Mouse (Mus musculus): ENCODE results near the gene Exoc7. TPM values are rescaled to one million over a fixed set of nuclear protein-coding genes. Genes with fewer than 3 reads are reported as not detected.

Exoc7 gene
- 55.1 and 64.8 TPM in 2 replicates for polyA plus RNA-seq (2016; fragmentation: Nextera tagmentation; extraction: Ambion mirVana)

DNA sequence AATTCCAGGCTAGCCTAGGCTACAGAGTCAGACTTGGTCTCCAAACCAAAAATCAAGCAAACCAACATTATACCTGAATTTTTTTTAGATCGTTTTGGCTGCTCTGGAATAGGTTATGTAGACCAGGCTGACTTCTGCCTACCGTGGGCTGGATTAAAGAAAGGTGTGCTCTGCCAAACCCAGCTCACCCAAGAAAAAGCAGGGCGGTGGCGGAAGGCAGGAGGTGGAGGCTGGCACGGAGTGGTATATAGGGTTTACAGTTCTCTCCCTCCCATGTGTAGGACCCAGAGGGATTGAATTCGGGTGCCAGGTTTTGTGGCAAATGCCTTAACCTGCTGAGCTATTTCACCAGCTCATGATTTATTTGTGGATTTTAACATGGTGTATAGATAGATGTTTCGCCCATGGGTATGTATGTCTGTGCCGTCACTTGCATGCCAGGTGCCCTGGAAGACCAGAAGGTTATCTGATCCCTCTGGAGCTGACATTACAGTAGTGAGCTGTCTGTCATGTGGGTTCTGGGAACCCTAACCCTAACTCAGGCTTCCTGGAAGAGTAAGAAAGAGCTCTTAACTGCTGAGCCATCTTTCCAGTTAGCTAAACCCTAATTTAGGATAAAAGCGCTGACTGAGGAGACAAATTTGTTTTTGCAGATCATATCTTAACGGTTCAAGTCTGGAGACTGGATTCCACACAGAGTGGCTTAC lies at the start of gene Exoc7:
TSS of gene Exoc7 (minus strand) at position 215 of the 707 bp plus-strand sequence.
- Histone ChIP-seq H3K27ac (peak within 1 kb of the TSS; percentile 82), H3K4me3 (peak within 1 kb of the TSS; percentile 83), H3K36me3 (peaks cover 32% of the 10 kb centered on the region), H3K9me3 (replicated peaks) (no peaks in the 10 kb centered on the region), H3K4me1 (peaks cover 12% of the 10 kb centered on the region), H3K27me3 (ENCODE audit: low read depth, poor library complexity, severe bottlenecking) (no peaks in the 10 kb centered on the region)
- 87% methylated on average over 10 of the region's 10 CpGs for WGBS
- no peak for DNase-seq (ENCODE audit: low spot score)

DNA sequence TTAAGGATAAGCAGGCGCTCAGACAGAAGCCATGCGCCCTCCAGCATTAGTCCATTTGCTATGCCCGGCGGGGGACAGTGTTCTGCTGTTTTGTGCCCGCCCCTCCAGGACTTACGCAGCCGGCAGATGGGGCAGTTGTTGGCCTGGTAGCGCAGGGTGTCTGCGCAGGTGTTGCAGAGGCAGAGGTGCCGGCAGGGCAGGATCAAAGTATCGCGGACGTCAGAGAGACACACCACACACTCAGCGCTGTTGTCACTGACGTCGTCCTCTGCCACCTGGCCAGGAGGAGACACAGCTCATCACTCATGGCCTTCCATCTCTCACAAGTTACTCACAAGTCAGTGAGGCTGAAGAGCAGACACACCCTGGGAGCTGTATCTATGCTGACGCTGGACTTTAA lies 47.5 kb upstream of the Exoc7 start:
- DNase-seq (ENCODE audit: low spot score): no peak
- Histone ChIP-seq H3K9me3 (replicated peaks) (no peaks in the 10 kb centered on the region), H3K4me3 (no peak overlapping the region), H3K27ac (no peak overlapping the region), H3K4me1 (peaks cover under 1% of the 10 kb centered on the region; the same call in 1 of the 2 replicates), H3K27me3 (ENCODE audit: low read depth, poor library complexity, severe bottlenecking) (no peaks in the 10 kb centered on the region), H3K36me3 (peaks cover 32% of the 10 kb centered on the region)
- 29% methylated on average over 17 of the region's 17 CpGs for WGBS

DNA sequence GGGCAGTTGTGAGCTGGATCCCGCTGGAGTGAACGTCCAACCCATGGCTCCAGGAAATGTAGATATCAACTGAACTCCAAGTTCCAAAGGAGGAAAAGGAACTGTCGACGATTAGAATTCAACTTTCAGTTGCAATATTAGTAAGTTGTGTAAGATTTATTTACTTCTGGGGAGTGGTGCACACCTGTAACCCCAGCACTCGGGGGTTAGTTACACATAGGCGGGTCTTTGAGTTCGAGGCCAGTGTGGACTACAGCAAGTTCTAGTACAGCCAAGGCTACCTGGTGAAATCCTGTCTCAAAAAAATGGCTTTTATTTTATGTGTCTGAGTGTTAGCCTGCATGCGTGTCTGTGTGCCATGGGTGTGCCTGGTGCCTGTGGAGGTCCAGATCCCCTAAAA lies 46.5 kb upstream of the Exoc7 start:
- Histone ChIP-seq H3K4me3 (no peak overlapping the region), H3K9me3 (replicated peaks) (no peaks in the 10 kb centered on the region), H3K27me3 (ENCODE audit: low read depth, poor library complexity, severe bottlenecking) (no peaks in the 10 kb centered on the region), H3K27ac (no peak overlapping the region), H3K36me3 (peaks cover 28% of the 10 kb centered on the region), H3K4me1 (no peaks in the 10 kb centered on the region; the same call in 1 of the 2 replicates)
- no peak for DNase-seq (ENCODE audit: low spot score)
- WGBS: 94% methylated on average over 8 of the region's 8 CpGs

DNA sequence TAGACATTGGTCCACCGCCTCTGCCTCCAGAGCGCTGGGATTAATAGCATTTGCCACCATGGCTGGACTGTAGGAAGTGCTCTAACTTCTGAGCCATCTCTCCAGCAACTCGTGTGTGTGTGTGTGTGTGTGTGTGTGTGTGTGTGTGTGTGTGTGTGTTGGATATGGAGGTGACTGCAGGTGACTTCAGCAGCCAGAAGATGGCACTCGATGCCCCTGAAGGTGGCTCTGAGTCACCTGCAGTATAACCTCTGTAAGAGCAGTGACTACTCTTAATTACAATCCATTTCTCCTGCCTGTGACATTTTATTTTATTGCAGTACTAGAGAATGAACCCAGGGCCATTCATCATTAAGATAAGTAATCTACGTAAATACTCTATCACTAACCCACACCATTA lies 44.3 kb upstream of the Exoc7 start:
- H3K36me3 ChIP-seq: peaks cover 46% of the 10 kb centered on the region
- 87% methylated on average over 5 of the region's 5 CpGs for WGBS
- H3K27me3 ChIP-seq (ENCODE audit: low read depth, poor library complexity, severe bottlenecking): no peaks in the 10 kb centered on the region
- peaks cover 5% of the 10 kb centered on the region; the same call in 1 of the 2 replicates for H3K4me1 ChIP-seq
- no peak for DNase-seq (ENCODE audit: low spot score)
- no peaks in the 10 kb centered on the region for H3K9me3 ChIP-seq (replicated peaks)
- no peak overlapping the region for H3K27ac ChIP-seq
- H3K4me3 ChIP-seq: no peak overlapping the region

DNA sequence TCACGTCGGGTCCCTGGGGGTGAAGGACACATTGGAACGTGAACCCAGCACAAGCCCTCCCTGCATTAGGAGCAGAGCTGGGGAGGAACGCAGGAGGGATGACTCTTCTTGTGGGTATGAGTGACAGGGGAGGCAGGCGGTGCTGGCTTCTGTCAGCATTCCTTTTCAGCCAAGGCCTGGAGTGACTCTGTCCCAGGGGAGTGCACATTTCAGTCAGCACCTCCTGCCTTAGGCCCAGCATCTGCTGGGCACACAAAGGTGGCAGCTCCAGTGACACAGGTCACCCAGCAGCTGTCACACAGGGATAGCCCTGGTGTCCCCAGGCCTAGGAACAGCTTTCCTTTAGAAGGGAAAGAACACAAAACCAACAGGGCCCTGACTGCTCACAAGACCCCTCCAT lies 40.9 kb upstream of the Exoc7 start:
- Histone ChIP-seq H3K27me3 (ENCODE audit: low read depth, poor library complexity, severe bottlenecking) (no peaks in the 10 kb centered on the region), H3K4me1 (peaks cover 10% of the 10 kb centered on the region; the same call in 1 of the 2 replicates), H3K9me3 (replicated peaks) (no peaks in the 10 kb centered on the region), H3K36me3 (peaks cover 49% of the 10 kb centered on the region), H3K27ac (no peak overlapping the region), H3K4me3 (no peak overlapping the region)
- DNase-seq (ENCODE audit: low spot score): no peak
- 76% methylated on average over 5 of the region's 5 CpGs for WGBS

DNA sequence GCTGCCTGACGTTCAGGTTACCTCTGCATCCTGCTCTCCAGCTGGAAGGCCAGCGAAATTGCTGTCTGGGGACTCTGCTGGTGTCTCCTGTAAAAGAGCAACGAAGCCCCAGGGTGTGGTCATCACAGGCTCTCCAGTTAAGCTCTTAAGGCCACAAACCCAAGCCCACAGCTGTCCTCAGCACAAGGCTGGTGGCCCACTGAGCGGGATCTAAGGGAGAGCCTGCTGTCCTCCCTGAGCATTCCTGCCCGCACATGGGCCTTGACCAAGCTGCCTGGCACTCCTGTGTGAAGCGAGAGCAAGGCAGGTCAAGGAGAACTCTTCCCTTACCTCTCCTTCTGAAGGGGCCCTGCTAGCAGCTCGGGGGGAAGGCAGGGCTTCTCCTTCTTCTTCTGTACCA lies 40.0 kb upstream of the Exoc7 start:
- Histone ChIP-seq H3K4me3 (no peak overlapping the region), H3K27ac (peak overlapping the region; percentile 30; the same call in 1 of the 2 replicates), H3K4me1 (peaks cover 10% of the 10 kb centered on the region; the same call in 1 of the 2 replicates), H3K27me3 (ENCODE audit: low read depth, poor library complexity, severe bottlenecking) (no peaks in the 10 kb centered on the region), H3K36me3 (peaks cover 49% of the 10 kb centered on the region), H3K9me3 (replicated peaks) (no peaks in the 10 kb centered on the region)
- no peak for DNase-seq (ENCODE audit: low spot score)
- WGBS: 76% methylated on average over 7 of the region's 7 CpGs

DNA sequence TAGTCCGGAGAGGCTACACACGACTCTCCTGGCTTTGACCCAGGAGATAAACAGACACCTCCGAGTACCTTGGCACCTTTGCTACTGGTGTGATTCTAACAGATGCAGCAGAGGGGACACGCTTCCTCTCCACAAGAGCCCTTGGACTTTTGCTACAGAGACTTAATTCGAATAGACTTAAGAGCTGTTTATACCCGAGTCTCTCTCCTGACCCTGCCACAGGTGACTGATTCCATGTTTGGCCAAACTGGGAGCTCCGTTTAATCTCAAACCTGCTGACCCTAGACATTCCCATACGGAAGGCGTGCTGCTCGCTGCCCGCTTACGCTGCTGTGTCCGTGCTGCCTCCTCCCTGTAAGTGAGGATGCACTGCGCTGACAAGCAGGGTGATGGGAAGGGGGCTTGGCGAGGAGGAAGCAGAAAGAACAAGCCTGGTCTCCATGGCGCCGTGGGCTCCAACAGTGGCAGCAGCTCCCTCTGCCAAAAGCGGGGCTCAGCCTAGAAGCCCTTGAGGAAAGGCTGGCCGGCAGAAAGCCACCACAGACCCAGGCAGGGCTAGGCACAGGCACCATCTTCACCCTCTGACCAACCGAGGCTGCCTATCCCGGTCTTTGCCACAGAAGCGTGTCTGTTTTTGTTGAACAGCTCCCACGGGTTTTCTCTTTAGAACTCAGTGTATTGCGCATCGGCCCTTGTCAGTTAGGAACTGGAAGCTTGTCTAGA lies 35.2 kb upstream of the Exoc7 start:
- Histone ChIP-seq H3K27me3 (ENCODE audit: low read depth, poor library complexity, severe bottlenecking) (peaks cover 16% of the 10 kb centered on the region), H3K36me3 (peaks cover 42% of the 10 kb centered on the region), H3K4me1 (0 out of 2 replicates have a peak, but pooled peaks cover 11% of the 10 kb centered on the region), H3K27ac (no peak overlapping the region), H3K4me3 (no peak overlapping the region), H3K9me3 (replicated peaks) (no peaks in the 10 kb centered on the region)
- DNase-seq (ENCODE audit: low spot score): no peak
- WGBS: 81% methylated on average over 25 of the region's 25 CpGs

DNA sequence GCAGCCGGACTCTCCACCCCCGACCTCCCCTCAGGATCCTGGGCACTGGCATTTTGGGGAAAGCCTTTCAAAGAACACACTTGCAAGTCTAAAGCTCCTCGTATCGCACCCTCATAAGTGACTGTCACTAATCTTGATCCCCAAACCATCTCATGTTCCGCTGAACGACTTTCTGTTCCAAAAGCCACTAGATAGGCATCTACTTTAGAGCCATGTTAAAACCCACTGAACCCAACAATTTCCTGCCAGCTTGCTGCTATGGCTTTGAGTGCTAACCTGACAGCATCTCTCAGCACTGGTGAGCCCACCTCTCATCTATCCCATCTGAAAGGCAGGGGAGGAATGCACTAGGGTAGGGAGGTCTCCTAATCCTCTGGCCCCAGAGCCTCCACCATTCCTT lies 30.5 kb upstream of the Exoc7 start:
- 82% methylated on average over 6 of the region's 6 CpGs for WGBS
- DNase-seq (ENCODE audit: low spot score): no peak
- Histone ChIP-seq H3K9me3 (replicated peaks) (no peaks in the 10 kb centered on the region), H3K36me3 (peaks cover 9% of the 10 kb centered on the region), H3K4me3 (no peak overlapping the region), H3K27ac (no peak overlapping the region), H3K4me1 (peaks cover 51% of the 10 kb centered on the region), H3K27me3 (ENCODE audit: low read depth, poor library complexity, severe bottlenecking) (peaks cover 60% of the 10 kb centered on the region)

DNA sequence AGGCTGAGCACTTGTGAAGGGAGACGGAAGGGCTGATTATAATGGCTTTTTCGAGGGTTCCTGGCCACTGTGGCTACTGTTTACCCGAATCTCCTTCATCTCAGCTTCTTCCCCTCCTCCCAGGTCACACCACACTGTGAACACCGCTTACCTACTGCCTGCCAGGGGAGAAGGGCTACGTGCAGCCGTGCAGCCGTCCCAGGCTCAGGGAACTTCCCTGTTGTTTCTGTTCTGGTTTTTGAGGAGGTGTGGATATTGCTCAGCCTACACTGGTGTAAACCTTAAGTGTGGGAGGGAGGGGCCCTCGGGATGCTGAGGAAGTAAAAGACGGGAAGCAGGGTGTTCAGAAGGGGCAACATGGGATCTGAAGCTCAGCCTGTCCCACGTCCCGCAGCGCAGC lies 30.0 kb upstream of the Exoc7 start:
- Histone ChIP-seq H3K27me3 (ENCODE audit: low read depth, poor library complexity, severe bottlenecking) (peaks cover 65% of the 10 kb centered on the region), H3K4me3 (no peak overlapping the region), H3K9me3 (replicated peaks) (no peaks in the 10 kb centered on the region), H3K36me3 (peaks cover 9% of the 10 kb centered on the region), H3K27ac (0 out of 2 replicates have a peak overlapping the region, but pooled peaks have one; percentile 38), H3K4me1 (peaks cover 56% of the 10 kb centered on the region)
- no peak for DNase-seq (ENCODE audit: low spot score)
- WGBS: 32% methylated on average over 12 of the region's 12 CpGs

DNA sequence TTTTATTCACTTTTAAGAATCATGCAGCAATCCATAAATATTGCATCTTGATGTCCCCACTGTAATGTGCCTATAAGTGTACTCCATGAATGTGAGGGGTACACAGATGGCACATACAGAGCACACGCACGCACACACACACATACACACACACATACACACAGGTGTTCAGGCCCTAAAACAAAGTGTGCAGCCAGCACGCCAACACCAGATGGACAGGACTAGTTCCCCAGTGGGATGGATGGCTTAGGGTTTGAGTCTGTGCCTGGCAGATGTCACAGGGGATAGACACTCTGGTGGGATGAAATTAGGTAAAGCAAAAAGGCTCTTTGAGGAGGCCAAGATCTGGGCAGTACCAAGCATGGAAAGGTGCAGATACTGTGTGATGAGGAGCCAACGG lies 29.4 kb upstream of the Exoc7 start:
- Histone ChIP-seq H3K27me3 (ENCODE audit: low read depth, poor library complexity, severe bottlenecking) (peaks cover 71% of the 10 kb centered on the region), H3K4me3 (peak overlapping the region; percentile 67)
- DNase-seq (ENCODE audit: low spot score): no peak

DNA sequence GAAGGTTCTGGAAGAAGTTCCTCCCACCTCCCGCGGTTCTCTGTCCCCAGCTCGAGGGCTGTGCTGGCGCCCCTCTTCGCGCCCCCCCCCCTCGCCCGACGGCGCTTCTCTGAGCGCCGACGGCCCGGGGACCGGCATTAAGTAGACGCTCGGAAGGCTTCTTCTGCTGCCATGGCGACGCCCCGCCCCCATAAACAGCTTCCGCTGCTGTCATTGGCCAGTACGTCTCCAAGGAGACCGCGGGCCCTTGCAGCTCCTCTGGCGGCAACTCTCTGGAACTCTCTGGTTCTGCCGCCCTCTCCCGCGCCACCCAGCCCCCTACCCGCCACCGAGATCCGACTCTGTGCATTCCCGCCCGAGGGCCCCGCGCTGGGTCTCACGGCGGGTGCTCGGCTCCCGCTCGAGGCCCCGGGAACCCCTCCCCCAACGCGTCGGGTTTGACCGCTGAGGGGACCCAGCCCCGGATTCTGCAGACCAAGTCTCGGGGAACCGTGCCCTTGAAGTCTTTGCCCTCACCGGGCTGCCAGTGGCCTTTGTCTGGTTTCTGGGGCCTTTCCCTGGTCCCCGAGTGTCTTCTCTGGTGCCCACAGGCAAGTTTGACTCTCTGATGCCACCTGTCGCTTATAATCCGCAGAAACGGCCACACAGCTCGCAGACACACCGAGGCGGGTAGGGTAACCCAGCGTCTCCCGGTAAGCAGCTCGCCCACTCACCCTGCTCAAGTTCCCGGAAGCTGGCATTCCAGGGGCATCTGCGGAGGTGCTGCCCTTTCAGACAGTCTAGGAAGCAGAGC lies 28.4 kb upstream of the Exoc7 start, which contains the start of gene Foxj1:
TSS of gene Foxj1 (minus strand) at position 156 of the 793 bp plus-strand sequence.
- Histone ChIP-seq H3K4me3 (peak within 1 kb of the TSS; percentile 67), H3K36me3 (peaks cover 9% of the 10 kb centered on the region), H3K27ac (peak within 1 kb of the TSS; percentile 84), H3K9me3 (replicated peaks) (no peaks in the 10 kb centered on the region), H3K27me3 (ENCODE audit: low read depth, poor library complexity, severe bottlenecking) (peaks cover 77% of the 10 kb centered on the region), H3K4me1 (peaks cover 67% of the 10 kb centered on the region)
- DNase-seq (ENCODE audit: low spot score): peak; percentile 100
- WGBS: under 1% methylated on average over 59 of the region's 61 CpGs

More for the DNA sequence above, 29.4 kb upstream of the Exoc7 start:
- Histone ChIP-seq H3K36me3 (peaks cover 9% of the 10 kb centered on the region), H3K9me3 (replicated peaks) (no peaks in the 10 kb centered on the region), H3K27ac (no peak overlapping the region), H3K4me1 (peaks cover 62% of the 10 kb centered on the region)
- WGBS: 87% methylated on average over 4 of the region's 4 CpGs

DNA sequence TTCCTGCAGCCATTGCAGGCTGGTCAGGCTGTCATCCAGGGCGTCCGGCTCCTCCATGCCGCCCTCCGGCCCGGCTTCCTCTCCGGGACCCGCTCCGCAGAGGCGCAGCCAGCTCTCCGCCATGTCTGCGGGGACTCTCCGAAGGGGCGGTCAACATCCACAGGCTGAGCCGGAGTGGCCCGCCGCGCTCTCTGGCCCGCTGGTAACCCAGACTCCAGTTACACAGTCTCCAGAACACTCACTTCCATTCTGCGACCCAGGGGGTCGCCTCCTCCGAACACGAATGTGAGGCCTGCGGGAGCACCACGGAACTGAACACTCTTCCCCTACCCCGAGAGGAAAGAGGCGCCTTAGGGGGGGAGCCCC lies 27.4 kb upstream of the Exoc7 start:
- Histone ChIP-seq H3K9me3 (replicated peaks) (no peaks in the 10 kb centered on the region), H3K27ac (no peak overlapping the region), H3K36me3 (peaks cover 9% of the 10 kb centered on the region), H3K4me3 (peak overlapping the region; percentile 67), H3K4me1 (peaks cover 75% of the 10 kb centered on the region), H3K27me3 (ENCODE audit: low read depth, poor library complexity, severe bottlenecking) (peaks cover 77% of the 10 kb centered on the region)
- 4% methylated on average over 26 of the region's 26 CpGs for WGBS
- DNase-seq (ENCODE audit: low spot score): peak; percentile 58
